Mouse (Mus musculus) activated CD4-positive, CD25-positive, alpha-beta regulatory T cell, adult 4 months (primary cell): ENCODE results near the gene Arl2bp. TPM values are rescaled to one million over a fixed set of nuclear protein-coding genes. Genes with fewer than 3 reads are reported as not detected.
A peak's percentile ranks its signal among the peaks of the same experiment; 100 is the strongest.

Experiments used
- ATAC-seq: one replicate; pipeline ENCODE4 v1.8.0; 2017
- polyA plus RNA-seq, 2 experiments: library from polyadenylated mRNA; unstranded; fragments of 100-300 nt; shearing (Covaris generic); gene quantifications; one replicate each; pipeline ENCODE4 v1.2.1; 2017

Gene Arl2bp
- 10 to 100 TPM; 30.1 to 30.5 TPM for polyA plus RNA-seq

GRCm38 (mm10) chr8:94666456-94667308 lies at the start of gene Arl2bp:
Arl2bp (plus strand) TSS chr8:94666600.
- peak; percentile 96 for ATAC-seq

- ATAC-seq: no peak
Measured at GRCm38 (mm10) chr8:94624885-94625284, 41.5 kb upstream of the Arl2bp start.

- peak; percentile 50 for ATAC-seq
Measured at GRCm38 (mm10) chr8:94633564-94634194, 32.7 kb upstream of the Arl2bp start.

GRCm38 (mm10) chr8:94634211-94634610 lies 32.2 kb upstream of the Arl2bp start:
- ATAC-seq: peak; percentile 93

GRCm38 (mm10) chr8:94641183-94641582 lies 25.2 kb upstream of the Arl2bp start:
- no peak for ATAC-seq

GRCm38 (mm10) chr8:94641938-94642337 lies 24.5 kb upstream of the Arl2bp start:
- ATAC-seq: no peak

GRCm38 (mm10) chr8:94645202-94645601 lies 21.2 kb upstream of the Arl2bp start:
- no peak for ATAC-seq

- no peak for ATAC-seq
Measured at GRCm38 (mm10) chr8:94646165-94646564, 20.2 kb upstream of the Arl2bp start.

- no peak for ATAC-seq
Measured at GRCm38 (mm10) chr8:94649496-94649895, 16.9 kb upstream of the Arl2bp start.

- ATAC-seq: no peak
Measured at GRCm38 (mm10) chr8:94652951-94653350, 13.4 kb upstream of the Arl2bp start.

GRCm38 (mm10) chr8:94654994-94655393 lies 11.4 kb upstream of the Arl2bp start:
- ATAC-seq: no peak

- no peak for ATAC-seq
Measured at GRCm38 (mm10) chr8:94658031-94658430, 8.4 kb upstream of the Arl2bp start.

GRCm38 (mm10) chr8:94660418-94660817 lies 6.0 kb upstream of the Arl2bp start:
- no peak for ATAC-seq

GRCm38 (mm10) chr8:94664722-94665121 lies 1.7 kb upstream of the Arl2bp start:
- ATAC-seq: no peak

- ATAC-seq: no peak
Measured at GRCm38 (mm10) chr8:94674384-94674783, 8.0 kb downstream of the Arl2bp start.

- ATAC-seq: no peak
Measured at GRCm38 (mm10) chr8:94675923-94676322, 9.5 kb downstream of the Arl2bp start.

GRCm38 (mm10) chr8:94678582-94678981 lies 12.2 kb downstream of the Arl2bp start:
- ATAC-seq: no peak

GRCm38 (mm10) chr8:94680414-94680813 lies 14.0 kb downstream of the Arl2bp start:
- no peak for ATAC-seq

- no peak for ATAC-seq
Measured at GRCm38 (mm10) chr8:94682732-94683524, 16.5 kb downstream of the Arl2bp start.

- ATAC-seq: no peak
Measured at GRCm38 (mm10) chr8:94684287-94684686, 17.9 kb downstream of the Arl2bp start.

- ATAC-seq: no peak
Measured at GRCm38 (mm10) chr8:94685953-94686352, 19.6 kb downstream of the Arl2bp start.

- ATAC-seq: no peak
Measured at GRCm38 (mm10) chr8:94694701-94695100, 28.3 kb downstream of the Arl2bp start.

- ATAC-seq: no peak
Measured at GRCm38 (mm10) chr8:94695341-94695993, 29.1 kb downstream of the Arl2bp start.
